Mouse (Mus musculus): ENCODE data around the gene Mob3b.
A peak's percentile ranks its signal among the peaks of the same experiment; 100 is the strongest.

Gene Mob3b

GRCm38 (mm10) chr4:34900155-34900554, 257.1 kb downstream of the Mob3b start:
- DNase-seq (ENCODE audit: low read depth in 2 of 2, low spot score in 2 of 2), result peak; percentile 21 to 36

DNA sequence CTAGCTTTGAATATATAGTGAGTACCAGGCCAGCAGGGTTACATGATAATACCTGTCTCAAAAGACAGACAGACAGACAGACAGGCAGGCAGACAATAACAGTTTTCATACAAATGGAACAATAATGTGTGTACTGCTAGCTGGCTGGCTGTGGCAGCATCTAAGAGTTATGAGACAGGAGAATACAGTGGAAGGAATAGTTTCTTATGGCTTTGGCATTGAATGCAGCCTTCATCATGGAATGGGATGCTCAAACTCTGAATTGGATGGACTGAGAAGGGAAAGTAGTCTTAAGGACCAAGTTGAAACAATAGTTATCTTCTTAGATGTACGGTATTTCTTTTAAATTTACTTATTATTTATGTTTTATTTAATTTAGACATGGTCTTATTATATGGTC, 258.0 kb downstream of the Mob3b start:
- DNase-seq (ENCODE audit: low read depth in 2 of 2, low spot score in 2 of 2), result no peak
